Mouse (Mus musculus) embryo, embryonic 10 days (tissue): ENCODE measurements around the gene Wbp1.

Experiments
- DNase-seq: peaks from one replicate; pipeline ENCODE4 v3.0.0-alpha.2; 2015; ENCODE audit warnings: low spot score

The Wbp1 gene

GRCm38 (mm10) chr6:83120930-83121862, at the start of gene Wbp1:
Wbp1 (minus strand) TSS chr6:83121559.
- DNase-seq: peak; percentile 97

GRCm38 (mm10) chr6:83171063-83171462, 49.7 kb upstream of the Wbp1 start:
- DNase-seq: no peak

- no peak for DNase-seq
Observed at GRCm38 (mm10) chr6:83169872-83170271, 48.5 kb upstream of the Wbp1 start.

GRCm38 (mm10) chr6:83166243-83166630, 44.9 kb upstream of the Wbp1 start:
- no peak for DNase-seq

GRCm38 (mm10) chr6:83165607-83166242, 44.4 kb upstream of the Wbp1 start, which contains the start of gene Dctn1:
Dctn1 (plus strand) TSS chr6:83165920.
- peak; percentile 97 for DNase-seq

GRCm38 (mm10) chr6:83165026-83165606, 43.8 kb upstream of the Wbp1 start:
- DNase-seq: no peak

- DNase-seq: peak; percentile 84
Observed at GRCm38 (mm10) chr6:83162701-83163100, 41.3 kb upstream of the Wbp1 start.

GRCm38 (mm10) chr6:83161921-83162641, 40.7 kb upstream of the Wbp1 start:
- peak; percentile 43 for DNase-seq

GRCm38 (mm10) chr6:83161442-83161841, 40.1 kb upstream of the Wbp1 start:
- DNase-seq: no peak

GRCm38 (mm10) chr6:83159456-83159855, 38.1 kb upstream of the Wbp1 start:
- DNase-seq: peak; percentile 88

- peak; percentile 97 for DNase-seq
Observed at GRCm38 (mm10) chr6:83156259-83156684, 34.9 kb upstream of the Wbp1 start, which contains the start of the genes Wdr54 and 1700003E16Rik. Wdr54 (minus strand) TSS chr6:83156397. 1700003E16Rik (plus strand) TSS chr6:83156404.

GRCm38 (mm10) chr6:83155552-83156238, 34.3 kb upstream of the Wbp1 start:
- no peak for DNase-seq

GRCm38 (mm10) chr6:83153485-83153884, 32.1 kb upstream of the Wbp1 start:
- DNase-seq: no peak

- no peak for DNase-seq
Observed at GRCm38 (mm10) chr6:83153038-83153437, 31.7 kb upstream of the Wbp1 start.

- no peak for DNase-seq
Observed at GRCm38 (mm10) chr6:83151721-83152120, 30.4 kb upstream of the Wbp1 start.

- DNase-seq: no peak
Observed at GRCm38 (mm10) chr6:83147280-83147679, 25.9 kb upstream of the Wbp1 start.

GRCm38 (mm10) chr6:83145805-83146204, 24.4 kb upstream of the Wbp1 start:
- DNase-seq: no peak

- no peak for DNase-seq
Observed at GRCm38 (mm10) chr6:83145209-83145608, 23.9 kb upstream of the Wbp1 start.

- DNase-seq: no peak
Observed at GRCm38 (mm10) chr6:83142886-83143285, 21.5 kb upstream of the Wbp1 start.

GRCm38 (mm10) chr6:83142211-83142731, 20.9 kb upstream of the Wbp1 start:
- DNase-seq: peak; percentile 64

- no peak for DNase-seq
Observed at GRCm38 (mm10) chr6:83141636-83142035, 20.3 kb upstream of the Wbp1 start.
